Mouse (Mus musculus) cerebellum, adult 2 months (tissue): ENCODE data around the gene 5430427O19Rik. TPM values are rescaled to one million over a fixed set of nuclear protein-coding genes. Genes with fewer than 3 reads are reported as not detected.
A peak's percentile ranks its signal among the peaks of the same experiment; 100 is the strongest.

Experiments used
- DNase-seq, 2 experiments: peaks; one replicate each; pipeline ENCODE4 v3.0.0; 2021
- H3K27ac ChIP-seq: fragments of 200-500 bp; 2 replicates; pipeline ENCODE4 v1.5.1; 2012; ENCODE audit warnings: low read length, control low read depth, inconsistent platforms; ENCODE audit not compliant: insufficient read depth
- H3K27me3 ChIP-seq: fragments of 200-500 bp; 2 replicates; pipeline ENCODE4 v1.6.1; 2012; ENCODE audit warnings: inconsistent platforms, mild to moderate bottlenecking, low read length, moderate library complexity; ENCODE audit not compliant: control insufficient read depth, insufficient read depth
- H3K4me1 ChIP-seq: fragments of 200-500 bp; 2 replicates; pipeline ENCODE4 v1.6.1; 2011; ENCODE audit warnings: low read length; ENCODE audit not compliant: control insufficient read depth, insufficient read depth
- H3K4me3 ChIP-seq: fragments of 200-500 bp; replicated peaks from 2 replicates; pipeline ENCODE3; 2011; ENCODE audit warnings: mild to moderate bottlenecking, low read depth, low read length, control low read depth; ENCODE audit not compliant: insufficient read depth
- CTCF ChIP-seq: fragments of 200-500 bp; IDR thresholded peaks from 2 replicates; pipeline ENCODE4 v1.5.1; 2011; ENCODE audit warnings: low read depth, mild to moderate bottlenecking, control low read depth, low read length, moderate library complexity, borderline replicate concordance; ENCODE audit not compliant: insufficient read depth
- POLR2A ChIP-seq: fragments of 200-500 bp; IDR thresholded peaks from 2 replicates; pipeline ENCODE4 v1.6.1; 2011; ENCODE audit warnings: low read length, control low read depth, borderline replicate concordance; ENCODE audit not compliant: insufficient read depth
- WGBS: fragments of 180-500 bp; shearing (Covaris S2); methylation state at CpG from one replicate; pipeline ENCODE4 v1.1.7; 2018; 5-methylcytosine and 5-hydroxymethylcytosine counted together
- polyA plus RNA-seq: library from polyadenylated mRNA; depleted of rRNA; stranded (reverse); fragments of >200 nt; gene quantifications from 2 replicates; pipeline ENCODE4 v1.2.3, GENCODE M21; 2012; rRNA removed

The 5430427O19Rik gene
- polyA plus RNA-seq, 1 experiment, result 0.08 TPM

DNA sequence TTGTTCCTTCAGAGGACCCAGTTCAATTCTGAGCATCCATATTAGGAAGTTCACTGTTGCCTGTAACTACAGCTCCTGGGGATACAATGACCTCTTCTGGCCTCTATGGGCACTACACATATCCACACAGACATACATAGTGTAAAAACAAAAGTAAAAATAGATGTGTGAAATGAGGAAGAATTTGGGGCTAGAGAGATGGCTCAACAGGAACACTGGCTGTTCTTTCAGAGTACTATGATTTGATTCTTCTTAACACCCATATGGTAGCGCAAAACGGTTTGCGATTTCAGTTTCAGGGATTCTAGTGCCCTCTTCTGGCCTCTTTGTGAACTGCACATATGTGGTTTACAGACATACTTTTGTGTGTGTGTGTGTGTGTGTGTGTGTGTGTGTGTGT is 48.9 kb downstream of the 5430427O19Rik start:
- DNase-seq, result no peak
- H3K27me3 ChIP-seq, result no peaks in the 10 kb centered on the region
- WGBS, result 32% methylated on average over 3 of the region's 3 CpGs
- H3K4me3 ChIP-seq, result no peak overlapping the region
- H3K4me1 ChIP-seq, result no peaks in the 10 kb centered on the region
- H3K27ac ChIP-seq, result no peak overlapping the region
- no peak for TF ChIP-seq POLR2A
- TF ChIP-seq CTCF, result peak; percentile 9; the same call in 1 of the 2 replicates

DNA sequence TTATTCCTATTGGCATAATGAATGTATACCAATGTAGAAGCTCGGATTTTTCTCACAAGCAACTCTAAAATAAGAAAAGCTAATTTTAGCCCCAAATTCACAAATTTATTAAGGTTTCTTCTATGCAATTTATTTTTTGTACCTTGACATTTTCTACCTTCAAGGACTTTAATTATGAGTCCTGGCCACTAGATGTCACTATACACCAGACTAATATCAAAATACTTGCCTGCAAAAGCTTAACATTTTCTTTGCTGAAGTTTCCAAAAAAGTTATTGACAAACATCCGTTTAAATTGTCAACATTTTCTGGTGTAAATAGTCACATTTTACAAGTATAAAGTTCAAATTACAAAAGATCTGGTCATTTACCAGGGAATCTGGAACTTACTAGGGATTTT is 62.8 kb downstream of the 5430427O19Rik start:
- no peak overlapping the region for H3K27ac ChIP-seq
- H3K4me3 ChIP-seq, result no peak overlapping the region
- WGBS, result 4% methylated on average over 2 of the region's 2 CpGs
- no peak for TF ChIP-seq CTCF
- TF ChIP-seq POLR2A, result no peak
- no peak for DNase-seq
- no peaks in the 10 kb centered on the region for H3K27me3 ChIP-seq
- no peaks in the 10 kb centered on the region for H3K4me1 ChIP-seq

Other genes with a start within 250 kb of the 5430427O19Rik start
- 15.0 and 15.6 TPM in 2 replicates for gene Gk, start 93.5 kb upstream of the 5430427O19Rik start, polyA plus RNA-seq
- not detected in 2 replicates for gene Samt3, start 173.8 kb downstream of the 5430427O19Rik start, polyA plus RNA-seq